Mouse (Mus musculus) frontal cortex, postnatal 36 days (tissue): ENCODE data around the gene Defb19.

Experiments
- DNase-seq, 2 experiments: peaks; one replicate each; pipeline ENCODE4 v3.0.0; 2022; ENCODE audit warnings: low spot score in 2 of 2

Defb19 gene

GRCm38 (mm10) chr2:152580107-152580506 lies at the start of gene Defb19:
TSS of gene Defb19 (minus strand) at chr2:152580312.
- no peak for DNase-seq

DNA sequence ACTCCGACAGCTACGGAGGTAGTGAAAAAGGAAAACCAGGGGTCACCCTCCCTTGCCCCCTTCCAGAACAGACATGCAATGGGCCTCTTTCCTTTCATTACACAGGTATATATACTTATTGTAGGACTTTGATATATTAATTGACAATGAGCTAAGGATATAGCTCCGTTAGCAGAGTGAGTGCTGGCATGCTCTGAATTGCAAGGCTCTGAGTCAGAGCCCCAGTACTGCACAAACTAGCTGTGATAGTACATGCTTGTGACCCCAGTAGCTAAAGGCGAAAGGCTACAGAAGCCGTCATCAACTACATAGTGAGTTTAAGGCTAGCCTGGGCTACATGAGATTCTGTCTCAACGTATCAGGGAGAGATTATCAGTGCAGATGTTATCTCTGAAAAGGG lies 49.8 kb upstream of the Defb19 start:
- no peak for DNase-seq

- DNase-seq, result no peak
Measured at GRCm38 (mm10) chr2:152629239-152629638, 49.1 kb upstream of the Defb19 start.

DNA sequence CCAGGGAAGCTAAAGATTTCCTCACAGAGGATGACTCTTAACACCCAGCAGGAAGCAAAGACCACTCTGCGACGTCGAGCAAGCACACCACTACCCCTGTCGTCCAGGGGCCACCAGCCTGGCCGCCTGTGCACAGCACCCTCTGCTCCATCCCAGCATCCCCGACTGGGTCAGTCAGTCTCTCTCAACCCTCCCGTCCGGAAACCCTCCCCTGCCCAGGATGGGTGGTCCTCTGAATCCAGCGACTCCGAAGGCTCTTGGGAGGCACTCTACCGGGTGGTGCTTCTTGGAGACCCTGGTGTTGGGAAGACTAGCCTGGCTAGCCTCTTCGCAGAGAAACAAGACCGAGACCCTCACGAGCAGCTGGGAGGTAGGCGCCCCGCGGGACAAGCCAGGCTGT lies 48.0 kb upstream of the Defb19 start:
- no peak for DNase-seq

GRCm38 (mm10) chr2:152626774-152627591 lies 46.9 kb upstream of the Defb19 start, which contains the start of gene Rem1:
TSS of gene Rem1 (plus strand) at chr2:152626951.
- DNase-seq, result no peak

DNA sequence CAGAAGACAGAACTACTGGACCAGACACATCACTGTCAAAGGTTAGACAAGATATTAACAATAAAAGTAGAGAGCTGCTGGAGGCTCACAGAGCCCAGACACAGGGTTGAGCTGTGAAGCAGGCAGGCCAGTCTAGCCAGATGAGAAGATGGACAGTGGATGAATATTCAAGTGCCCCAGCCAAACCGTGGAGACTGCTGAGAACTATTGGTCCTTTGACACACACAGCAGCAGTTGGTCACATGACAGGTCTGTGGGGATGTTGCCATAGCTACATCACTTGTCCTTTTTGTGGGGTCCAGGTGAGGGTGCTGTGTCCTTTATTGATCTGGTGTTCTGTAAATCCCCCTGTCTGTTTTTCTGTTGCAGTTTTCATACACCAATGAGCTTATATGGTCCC lies 45.1 kb upstream of the Defb19 start:
- DNase-seq, result no peak

- DNase-seq, result no peak
Measured at GRCm38 (mm10) chr2:152624566-152624965, 44.5 kb upstream of the Defb19 start.

DNA sequence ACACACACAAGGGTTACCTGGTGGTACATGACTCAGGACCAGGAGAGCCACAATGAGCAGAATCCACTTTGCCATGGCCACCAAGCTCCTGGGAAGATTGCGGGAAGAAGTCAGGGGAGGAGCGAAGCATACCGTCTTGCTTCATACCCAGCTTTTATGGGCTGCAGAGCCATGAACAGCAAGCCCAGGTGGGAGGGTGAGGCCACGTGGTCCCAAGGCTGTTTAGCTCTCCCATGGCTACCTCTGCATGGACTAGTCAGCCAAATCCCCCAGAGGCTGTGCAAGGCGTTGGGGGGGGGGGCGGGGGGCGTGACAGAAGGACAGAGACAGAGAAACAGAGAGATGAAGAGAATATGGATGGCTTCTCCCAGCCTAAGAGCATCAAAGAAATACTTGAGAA lies 42.8 kb upstream of the Defb19 start, which contains the start of gene Defb25:
Gene Defb25 (minus strand): TSS at position 101 of the 400 bp plus-strand sequence.
- no peak for DNase-seq

GRCm38 (mm10) chr2:152622151-152622550 lies 42.0 kb upstream of the Defb19 start:
- no peak for DNase-seq

GRCm38 (mm10) chr2:152620367-152621134 lies 40.4 kb upstream of the Defb19 start:
- peak; percentile 19 to 35 for DNase-seq

GRCm38 (mm10) chr2:152617374-152617773 lies 37.3 kb upstream of the Defb19 start:
- no peak for DNase-seq

- no peak for DNase-seq
Measured at GRCm38 (mm10) chr2:152616470-152616869, 36.4 kb upstream of the Defb19 start.

- DNase-seq, result peak; percentile 30 to 71
Measured at GRCm38 (mm10) chr2:152615563-152615962, 35.5 kb upstream of the Defb19 start.

DNA sequence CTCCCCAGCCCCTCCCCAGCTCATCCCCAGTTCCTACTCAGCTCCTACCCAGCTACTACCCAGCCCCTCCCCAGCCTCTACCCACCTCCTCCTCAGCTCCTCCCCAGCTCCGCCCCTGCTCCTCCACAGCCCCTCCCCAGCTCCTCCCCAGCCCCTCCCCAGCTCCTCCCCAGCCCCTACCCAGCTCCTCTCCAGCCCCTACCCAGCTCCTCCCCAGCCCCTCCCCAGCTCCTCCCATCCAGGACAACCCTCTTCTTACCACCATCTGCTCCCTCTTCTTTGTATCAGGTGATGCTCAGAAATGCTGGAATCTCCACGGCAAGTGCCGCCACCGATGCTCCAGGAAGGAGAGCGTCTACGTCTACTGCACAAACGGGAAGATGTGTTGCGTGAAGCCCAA lies 32.1 kb upstream of the Defb19 start:
- no peak for DNase-seq

DNA sequence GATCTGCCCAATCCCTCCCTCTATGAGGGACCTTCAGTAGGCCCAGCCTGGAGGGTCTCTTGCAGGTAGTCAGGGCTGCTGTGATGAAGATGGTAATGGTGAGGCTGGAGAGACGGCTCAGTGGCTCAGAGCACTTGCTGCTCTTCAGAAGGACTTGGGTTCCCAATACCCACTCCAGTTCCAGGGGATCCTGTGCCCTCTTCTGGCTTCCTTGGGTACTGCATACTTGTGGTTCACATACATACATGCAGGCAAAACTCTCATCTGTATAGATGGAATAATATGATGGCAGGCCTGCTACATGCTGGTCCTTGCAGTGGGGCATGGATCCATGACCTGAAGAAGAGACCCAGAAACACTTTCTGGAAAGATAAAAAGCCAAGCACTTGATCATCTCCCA lies 28.6 kb upstream of the Defb19 start:
- DNase-seq, result no peak

- DNase-seq, result no peak
Measured at GRCm38 (mm10) chr2:152607746-152608145, 27.6 kb upstream of the Defb19 start.

DNA sequence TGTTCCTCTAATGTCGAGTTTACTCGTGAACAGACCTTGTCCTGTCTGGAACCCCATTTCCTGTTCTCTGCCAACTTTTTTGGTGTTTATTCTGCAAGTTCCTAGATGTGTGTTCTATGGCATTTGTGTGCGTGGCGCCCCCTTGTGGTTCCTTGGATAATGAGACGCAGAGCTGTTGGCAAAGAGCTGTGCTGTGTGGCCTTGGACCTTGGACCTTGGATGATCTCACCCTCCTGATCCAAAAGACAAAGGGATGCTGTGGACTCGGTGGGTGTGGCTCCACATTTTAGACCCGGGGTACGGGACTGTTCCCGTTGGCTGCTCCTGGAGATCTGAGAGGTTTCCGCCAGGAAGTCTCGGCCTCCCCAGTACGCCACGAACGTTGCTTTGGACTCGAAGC lies 23.9 kb upstream of the Defb19 start, which contains the start of gene Defb36:
Gene Defb36 (plus strand): TSS at position 271 of the 400 bp plus-strand sequence.
- DNase-seq, result peak; percentile 18 to 19

DNA sequence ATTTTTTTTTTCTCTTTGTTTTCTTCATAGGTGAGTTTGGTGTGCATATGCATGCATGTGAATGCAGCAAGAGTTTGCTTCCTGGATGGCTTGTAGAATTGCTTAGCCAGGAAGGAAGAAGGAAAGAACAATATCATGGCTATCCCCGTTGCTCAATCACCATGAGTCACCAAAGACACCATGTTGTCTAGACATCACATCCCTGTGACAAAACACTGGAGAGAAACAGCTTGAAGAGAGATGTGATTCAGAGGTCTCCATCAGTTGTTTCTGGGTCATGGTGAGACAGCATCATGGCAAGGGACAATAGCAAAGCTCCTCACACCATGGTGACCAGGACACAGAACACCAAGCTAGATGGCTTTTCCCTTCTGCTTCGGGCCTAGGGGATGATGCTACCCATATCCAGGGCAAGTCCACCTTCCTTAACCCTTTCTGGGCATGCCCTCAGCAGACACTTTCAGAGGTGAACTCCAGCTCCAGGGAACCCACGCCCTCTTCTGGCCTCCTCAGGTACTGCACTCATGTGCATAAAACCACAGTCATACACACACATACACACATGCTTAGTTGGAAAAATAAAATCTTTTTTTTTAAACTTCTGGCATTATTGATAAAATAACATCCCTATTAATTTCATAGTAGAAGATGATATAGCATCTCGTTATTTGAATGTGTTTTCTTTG lies 21.3 kb upstream of the Defb19 start:
- no peak for DNase-seq

DNA sequence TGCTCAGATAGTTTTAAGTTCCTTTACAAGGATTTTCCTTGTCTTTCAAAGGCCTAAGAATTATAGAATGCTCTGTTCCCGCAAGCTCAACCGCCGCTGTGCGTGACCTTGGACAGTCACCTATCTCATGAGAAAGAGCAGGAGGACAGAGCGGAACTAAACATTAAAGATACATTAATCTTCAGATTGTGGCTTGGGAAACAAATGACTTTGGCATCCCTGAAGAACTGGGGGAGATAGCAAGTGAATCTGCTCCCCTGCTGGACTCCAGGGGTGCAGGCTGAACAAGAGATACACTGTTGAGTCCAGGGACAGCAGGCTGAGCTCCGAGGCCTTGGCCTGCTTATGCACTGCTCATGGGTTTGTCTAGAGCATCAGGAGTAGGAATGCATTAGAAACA lies 20.0 kb upstream of the Defb19 start:
- no peak for DNase-seq

DNA sequence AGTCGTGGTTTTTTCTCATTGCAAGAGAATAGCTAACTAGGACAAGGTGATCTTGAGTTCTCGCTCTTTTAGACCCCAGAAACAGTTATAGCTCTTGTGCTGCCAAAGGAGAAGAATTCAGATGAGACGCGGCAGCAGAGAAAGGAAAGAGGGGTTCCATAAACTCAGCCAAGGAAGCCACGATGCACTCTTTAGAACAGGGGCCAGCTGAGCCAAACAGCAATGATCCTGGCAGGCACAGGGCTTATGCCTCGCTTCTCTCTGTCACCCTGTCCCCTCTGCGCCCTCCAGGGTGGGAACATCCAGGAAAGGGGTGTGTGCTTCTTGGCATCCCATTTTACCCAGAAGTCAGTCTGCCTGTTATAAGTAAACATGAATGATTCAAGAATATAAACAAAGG lies 19.2 kb upstream of the Defb19 start, which contains the start of gene Defb45:
Gene Defb45 (minus strand): TSS at position 101 of the 400 bp plus-strand sequence.
- no peak for DNase-seq

DNA sequence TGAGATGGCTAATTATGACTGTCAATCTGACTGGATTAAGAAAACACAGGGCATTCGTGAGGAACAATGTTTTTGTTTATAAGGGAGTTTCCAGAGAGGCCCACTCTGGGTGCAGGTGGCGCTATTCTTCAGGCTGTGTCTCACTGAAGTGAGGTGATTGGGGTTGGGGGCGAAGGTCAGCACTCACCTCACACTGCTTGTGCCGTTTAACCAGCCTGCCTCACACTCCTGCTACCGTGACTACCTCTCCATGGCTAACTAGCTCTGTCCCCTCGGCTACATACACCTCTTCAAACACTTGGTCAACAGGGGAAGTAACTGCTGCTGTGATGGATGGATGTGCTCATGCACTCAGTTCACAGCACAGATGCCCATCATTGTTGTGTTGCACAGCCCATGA lies 8.9 kb upstream of the Defb19 start:
- no peak for DNase-seq

GRCm38 (mm10) chr2:152588450-152588849 lies 8.3 kb upstream of the Defb19 start:
- no peak for DNase-seq
